Mouse (Mus musculus): ENCODE measurements around the gene Matn1.

The Matn1 gene

GRCm38 (mm10) chr4:130984416-130985182 lies 40.4 kb downstream of the Matn1 start:
- DNase-seq (ENCODE audit: low read depth, low spot score) = no peak

- DNase-seq (ENCODE audit: low read depth, low spot score) = no peak
These were observed 42.9 kb downstream of the Matn1 start for GRCm38 (mm10) chr4:130987046-130987445.

GRCm38 (mm10) chr4:130988219-130988839 lies 44.1 kb downstream of the Matn1 start:
- DNase-seq (ENCODE audit: low read depth, low spot score) = no peak

- no peak for DNase-seq (ENCODE audit: low read depth, low spot score)
These were observed 45.0 kb downstream of the Matn1 start for GRCm38 (mm10) chr4:130989146-130989545.

- DNase-seq (ENCODE audit: low read depth, low spot score) = no peak
These were observed 46.8 kb downstream of the Matn1 start for GRCm38 (mm10) chr4:130990966-130991365.

- no peak for DNase-seq (ENCODE audit: low read depth, low spot score)
These were observed 50.4 kb downstream of the Matn1 start for GRCm38 (mm10) chr4:130994556-130994955.

GRCm38 (mm10) chr4:130999744-131000527 lies 55.8 kb downstream of the Matn1 start:
- no peak for DNase-seq (ENCODE audit: low read depth, low spot score)

- no peak for DNase-seq (ENCODE audit: low read depth, low spot score)
These were observed 56.5 kb downstream of the Matn1 start for GRCm38 (mm10) chr4:131000614-131001178.

All from embryo, embryonic 11.5 days (tissue).